Mouse (Mus musculus) brain, embryonic 14.5 days (tissue): Measurements from ENCODE around the gene Phf10.

Source experiments
- CTCF ChIP-seq: fragments of 200-500 bp; IDR thresholded peaks from 2 replicates; pipeline ENCODE4 v1.5.1; 2012; ENCODE audit warnings: inconsistent platforms, mild to moderate bottlenecking, moderate library complexity, borderline replicate concordance; ENCODE audit not compliant: insufficient read depth, insufficient read length; ENCODE audit errors: extremely low read depth
- POLR2A ChIP-seq: fragments of 200-500 bp; IDR thresholded peaks from 2 replicates; pipeline ENCODE4 v1.6.1; 2012; ENCODE audit warnings: mild to moderate bottlenecking, inconsistent platforms, borderline replicate concordance; ENCODE audit not compliant: poor library complexity, insufficient read depth, insufficient read length, severe bottlenecking; ENCODE audit errors: extremely low read depth

DNA sequence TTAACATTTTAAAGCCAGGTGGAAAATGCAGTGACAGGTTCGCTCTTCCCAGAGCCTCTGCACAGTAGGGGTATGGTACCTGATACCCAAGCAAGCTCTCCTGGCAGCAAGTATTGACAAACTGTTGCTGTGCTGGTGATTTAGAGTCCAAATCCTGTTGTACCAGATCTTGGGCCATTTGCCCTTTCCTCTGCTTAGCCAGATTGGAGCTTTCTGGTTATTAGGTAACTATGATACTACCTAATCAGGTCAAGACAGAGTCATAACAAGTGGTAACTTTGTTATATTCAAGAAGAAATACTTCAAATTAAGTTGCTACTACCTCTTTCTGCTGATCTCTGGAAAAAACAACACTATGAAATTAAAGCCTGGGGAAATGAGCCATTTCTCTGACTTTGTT is 16.5 kb downstream of the Phf10 start:
- TF ChIP-seq POLR2A (no peak), CTCF (no peak)
